Mouse (Mus musculus) olfactory bulb, adult 2 months (tissue): Measurements from ENCODE around the gene Ugp2.

ENCODE experiments used
- CTCF ChIP-seq: fragments of 200-500 bp; IDR thresholded peaks from 2 replicates; pipeline ENCODE4 v1.5.1; 2012; ENCODE audit warnings: low read depth, mild to moderate bottlenecking, low read length, moderate library complexity; ENCODE audit not compliant: insufficient read depth
- POLR2A ChIP-seq: fragments of 200-500 bp; IDR thresholded peaks from 2 replicates; pipeline ENCODE4 v1.6.1; 2012; ENCODE audit warnings: mild to moderate bottlenecking, low read depth, low read length, moderate library complexity; ENCODE audit not compliant: insufficient read depth

DNA sequence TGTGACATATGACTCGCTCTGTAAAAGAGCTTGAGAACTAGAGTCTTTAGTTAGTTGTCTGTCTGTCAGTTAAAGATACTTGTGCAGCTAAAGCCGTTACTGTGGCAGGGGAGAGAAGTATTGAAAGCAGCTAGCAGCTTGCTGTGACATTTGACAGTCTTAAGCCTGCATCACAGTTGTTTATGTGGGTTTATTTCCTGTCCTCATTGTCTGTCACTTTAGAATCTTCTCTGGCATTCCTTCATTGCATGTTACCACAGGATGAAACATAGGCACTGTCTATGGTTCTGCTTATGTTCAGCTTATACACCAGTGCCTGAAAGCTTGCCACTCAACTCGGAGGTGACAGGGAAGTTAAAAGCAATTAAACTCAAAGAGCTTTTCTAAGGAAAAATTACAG lies 67.4 kb downstream of the Ugp2 start:
- TF ChIP-seq CTCF (no peak), POLR2A (no peak)
